Mouse (Mus musculus): ENCODE results near the gene Ptges2.

DNA sequence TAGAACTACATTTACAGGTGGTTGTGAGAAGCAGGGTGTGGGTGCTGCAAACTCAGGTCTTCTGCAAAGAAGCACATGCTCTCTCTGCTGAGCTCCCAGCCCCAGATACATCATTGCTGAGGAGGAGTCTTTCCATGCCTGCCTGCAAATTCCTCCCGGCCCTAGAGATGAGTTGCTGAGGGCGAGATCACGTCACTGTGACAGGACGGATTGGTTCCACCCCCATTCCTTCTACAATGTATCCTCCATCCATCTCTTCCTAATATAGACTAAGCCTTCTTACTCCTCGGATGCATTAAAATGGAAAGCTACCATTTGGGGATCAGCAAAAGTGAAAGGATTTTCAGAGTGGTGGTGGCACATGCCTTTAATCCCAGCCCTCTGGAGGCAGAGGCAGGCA lies 29.9 kb downstream of the Ptges2 start:
- TF ChIP-seq POLR2A (IDR thresholded peaks at IDR 0.05; ENCODE audit: low read depth, low read length) (no peak), CTCF (IDR thresholded peaks at IDR 0.05; ENCODE audit: extremely low read depth, insufficient read depth, insufficient read length, insufficient replicate concordance) (no peak)
